Mouse (Mus musculus) inflammation-experienced regulatory T-cells, adult 6 months (primary cell): Measurements from ENCODE around the gene Ccdc38. TPM values are rescaled to one million over a fixed set of nuclear protein-coding genes. Genes with fewer than 3 reads are reported as not detected.
"Not testable (repeated sequence)": the region's sequence is repeated elsewhere in the genome, so short reads cannot be mapped to it uniquely, and the experiment has no call there.

Experiments
- ATAC-seq: one replicate; pipeline ENCODE4 v1.8.0; 2017
- polyA plus RNA-seq, 3 experiments: library from polyadenylated mRNA; unstranded; fragments of 100-300 nt; shearing (Covaris generic); gene quantifications; one replicate each; pipeline ENCODE4 v1.2.1; 2017

Ccdc38 gene
- polyA plus RNA-seq, 3 experiments from 2014 or later: 3.2 to 6.6 (median 3.3) TPM

- ATAC-seq: no peak
These were observed 9.4 kb downstream of the Ccdc38 start for GRCm38 (mm10) chr10:93549821-93550220.

GRCm38 (mm10) chr10:93552596-93552995 lies 12.2 kb downstream of the Ccdc38 start:
- no peak for ATAC-seq

GRCm38 (mm10) chr10:93557971-93558370 lies 17.5 kb downstream of the Ccdc38 start:
- ATAC-seq: not testable (repeated sequence)

- no peak for ATAC-seq
These were observed 19.4 kb downstream of the Ccdc38 start for GRCm38 (mm10) chr10:93559786-93560185.

- no peak for ATAC-seq
These were observed 24.2 kb downstream of the Ccdc38 start for GRCm38 (mm10) chr10:93564518-93565090.

- ATAC-seq: no peak
These were observed 26.6 kb downstream of the Ccdc38 start for GRCm38 (mm10) chr10:93567066-93567465.

- no peak for ATAC-seq
These were observed 27.6 kb downstream of the Ccdc38 start for GRCm38 (mm10) chr10:93567841-93568566.

GRCm38 (mm10) chr10:93568671-93569070 lies 28.2 kb downstream of the Ccdc38 start:
- ATAC-seq: no peak

GRCm38 (mm10) chr10:93572209-93572608 lies 31.8 kb downstream of the Ccdc38 start:
- ATAC-seq: no peak

- no peak for ATAC-seq
These were observed 34.5 kb downstream of the Ccdc38 start for GRCm38 (mm10) chr10:93574966-93575365.

GRCm38 (mm10) chr10:93575960-93576359 lies 35.5 kb downstream of the Ccdc38 start:
- ATAC-seq: no peak

GRCm38 (mm10) chr10:93577271-93577886 lies 36.9 kb downstream of the Ccdc38 start:
- peak; percentile 79 for ATAC-seq

GRCm38 (mm10) chr10:93588796-93589195 lies 48.4 kb downstream of the Ccdc38 start:
- ATAC-seq: peak; percentile 26

- peak; percentile 75 for ATAC-seq
These were observed 48.9 kb downstream of the Ccdc38 start, which contains the start of gene Snrpf for GRCm38 (mm10) chr10:93589281-93589848. Snrpf (minus strand) TSS chr10:93589706.

GRCm38 (mm10) chr10:93592456-93592855 lies 52.0 kb downstream of the Ccdc38 start:
- ATAC-seq: no peak

- peak; percentile 78 for ATAC-seq
These were observed 53.6 kb downstream of the Ccdc38 start for GRCm38 (mm10) chr10:93594022-93594482.

GRCm38 (mm10) chr10:93595831-93596230 lies 55.4 kb downstream of the Ccdc38 start:
- no peak for ATAC-seq

- ATAC-seq: no peak
These were observed 56.2 kb downstream of the Ccdc38 start for GRCm38 (mm10) chr10:93596641-93597040.

GRCm38 (mm10) chr10:93602309-93602708 lies 61.9 kb downstream of the Ccdc38 start:
- no peak for ATAC-seq

GRCm38 (mm10) chr10:93603256-93603655 lies 62.8 kb downstream of the Ccdc38 start:
- no peak for ATAC-seq

- no peak for ATAC-seq
These were observed 65.9 kb downstream of the Ccdc38 start for GRCm38 (mm10) chr10:93606326-93606725.

- no peak for ATAC-seq
These were observed 67.6 kb downstream of the Ccdc38 start for GRCm38 (mm10) chr10:93608051-93608450.

- ATAC-seq: no peak
These were observed 68.8 kb downstream of the Ccdc38 start for GRCm38 (mm10) chr10:93609236-93609635.
